Mouse (Mus musculus): Measurements from ENCODE around the gene C1qb. TPM values are rescaled to one million over a fixed set of nuclear protein-coding genes. Genes with fewer than 3 reads are reported as not detected.
A peak's percentile ranks its signal among the peaks of the same experiment; 100 is the strongest.

C1qb gene
- polyA plus RNA-seq, 1 experiment from 2014 or later: 53.1 TPM

DNA sequence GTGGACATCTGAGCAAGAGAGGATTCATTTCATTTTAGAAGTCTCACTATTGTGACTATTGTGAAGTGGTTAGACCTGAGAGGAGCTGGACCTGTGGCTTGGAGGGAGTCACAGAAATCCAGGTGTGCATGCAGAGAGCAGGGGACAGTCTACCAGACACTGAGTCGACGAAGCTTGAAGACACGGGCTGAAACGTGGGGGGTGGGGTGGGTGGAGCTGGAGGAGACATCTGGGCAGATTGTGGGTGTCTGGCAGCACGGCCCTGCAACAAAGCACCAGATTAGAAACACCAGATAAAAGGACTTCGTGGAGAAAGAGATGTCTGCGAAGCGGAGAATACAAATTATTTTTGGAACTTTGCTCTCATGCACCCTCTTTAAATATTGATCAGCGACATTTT lies 22.5 kb downstream of the C1qb start:
- Histone ChIP-seq H3K36me3 (no peaks in the 10 kb centered on the region), H3K27ac (no peak overlapping the region), H3K9ac (no peak overlapping the region), H3K4me2 (no peak overlapping the region), H3K9me3 (replicated peaks) (no peaks in the 10 kb centered on the region), H3K27me3 (replicated peaks) (peaks cover 62% of the 10 kb centered on the region), H3K4me1 (0 out of 2 replicates have a peak, but pooled peaks cover 10% of the 10 kb centered on the region), H3K4me3 (no peak overlapping the region)
- ATAC-seq: no peak
- WGBS (ENCODE audit: insufficient replicate concordance): 24% methylated on average over 9 of the region's 9 CpGs

DNA sequence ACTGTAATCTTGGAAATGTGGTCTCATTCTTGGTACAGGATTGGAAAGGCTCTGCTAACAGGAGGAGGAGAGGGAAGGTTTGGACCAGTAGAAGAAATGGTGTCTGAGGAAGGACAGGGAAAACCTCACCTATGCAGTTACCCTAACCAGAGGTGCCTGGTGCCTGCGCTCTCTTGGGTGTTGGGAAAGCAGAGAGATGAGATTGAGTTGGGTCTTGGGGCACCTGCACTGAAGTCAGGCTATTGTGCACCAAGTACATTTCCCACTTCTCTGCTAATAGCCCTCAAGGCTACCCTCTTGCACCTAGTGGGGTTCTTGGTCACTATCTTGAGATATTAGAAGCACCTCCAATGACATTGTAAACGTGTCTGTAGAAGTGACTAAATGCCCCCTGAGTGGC lies 23.6 kb downstream of the C1qb start:
- H3K4me1 ChIP-seq: 0 out of 2 replicates have a peak, but pooled peaks cover 7% of the 10 kb centered on the region
- H3K4me2 ChIP-seq: no peak overlapping the region
- ATAC-seq: no peak
- H3K36me3 ChIP-seq: no peaks in the 10 kb centered on the region
- H3K27ac ChIP-seq: no peak overlapping the region
- no peak overlapping the region for H3K4me3 ChIP-seq
- peaks cover 57% of the 10 kb centered on the region for H3K27me3 ChIP-seq (replicated peaks)
- no peak overlapping the region for H3K9ac ChIP-seq
- no peaks in the 10 kb centered on the region for H3K9me3 ChIP-seq (replicated peaks)
- WGBS (ENCODE audit: insufficient replicate concordance): 55% methylated on average over 2 of the region's 2 CpGs

DNA sequence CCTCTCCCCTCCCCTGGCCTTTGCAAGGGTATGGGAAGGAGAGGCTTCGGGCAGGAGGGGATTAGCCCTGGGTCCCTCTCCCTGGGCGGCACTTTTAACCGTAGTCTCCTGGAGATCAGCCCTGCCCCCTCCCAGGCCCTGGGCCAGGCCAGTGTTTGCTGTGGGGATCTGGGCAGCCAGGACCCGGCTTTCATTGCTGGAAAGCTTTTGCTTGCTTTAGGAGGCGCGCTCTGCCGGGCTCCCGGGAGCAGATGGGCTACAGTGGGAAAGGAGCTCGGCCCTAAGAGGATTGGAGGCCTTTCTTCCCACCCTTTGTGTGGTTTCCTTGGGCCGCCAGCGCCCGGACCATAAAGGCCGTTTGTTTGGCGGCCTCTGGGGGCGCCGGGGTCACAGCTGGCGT lies 24.2 kb downstream of the C1qb start:
- no peak for ATAC-seq
- H3K27ac ChIP-seq: no peak overlapping the region
- peak overlapping the region; percentile 9; the same call in 1 of the 2 replicates for H3K4me2 ChIP-seq
- H3K4me3 ChIP-seq: no peak overlapping the region
- no peaks in the 10 kb centered on the region for H3K9me3 ChIP-seq (replicated peaks)
- WGBS (ENCODE audit: insufficient replicate concordance): 24% methylated on average over 17 of the region's 17 CpGs
- 0 out of 2 replicates have a peak, but pooled peaks cover 7% of the 10 kb centered on the region for H3K4me1 ChIP-seq
- H3K36me3 ChIP-seq: no peaks in the 10 kb centered on the region
- H3K27me3 ChIP-seq (replicated peaks): peaks cover 54% of the 10 kb centered on the region
- H3K9ac ChIP-seq: no peak overlapping the region

DNA sequence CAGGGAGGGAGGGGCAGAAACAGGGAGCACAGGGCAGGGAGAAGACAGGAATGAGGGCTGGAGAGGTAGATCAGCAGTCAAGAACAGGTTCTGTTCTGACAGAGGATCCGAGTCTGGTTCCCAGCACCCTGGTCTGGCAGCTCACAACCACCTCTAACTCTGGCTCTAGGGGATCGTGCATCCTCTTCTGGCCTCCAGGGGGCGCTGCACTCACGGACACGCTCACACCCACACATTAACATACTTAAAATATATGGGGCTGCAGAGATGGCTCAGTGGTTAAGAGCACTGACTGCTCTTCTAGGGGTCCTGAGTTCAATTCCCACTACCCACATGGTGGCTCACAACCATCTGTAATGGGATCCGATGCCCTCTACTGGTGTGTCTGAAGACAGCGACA lies 26.0 kb downstream of the C1qb start:
- ATAC-seq: no peak
- Histone ChIP-seq H3K27ac (no peak overlapping the region), H3K36me3 (no peaks in the 10 kb centered on the region), H3K9me3 (replicated peaks) (no peaks in the 10 kb centered on the region), H3K9ac (no peak overlapping the region), H3K4me3 (no peak overlapping the region), H3K4me2 (no peak overlapping the region), H3K4me1 (0 out of 2 replicates have a peak, but pooled peaks cover 7% of the 10 kb centered on the region), H3K27me3 (replicated peaks) (peaks cover 44% of the 10 kb centered on the region)
- 67% methylated on average over 7 of the region's 7 CpGs for WGBS (ENCODE audit: insufficient replicate concordance)

DNA sequence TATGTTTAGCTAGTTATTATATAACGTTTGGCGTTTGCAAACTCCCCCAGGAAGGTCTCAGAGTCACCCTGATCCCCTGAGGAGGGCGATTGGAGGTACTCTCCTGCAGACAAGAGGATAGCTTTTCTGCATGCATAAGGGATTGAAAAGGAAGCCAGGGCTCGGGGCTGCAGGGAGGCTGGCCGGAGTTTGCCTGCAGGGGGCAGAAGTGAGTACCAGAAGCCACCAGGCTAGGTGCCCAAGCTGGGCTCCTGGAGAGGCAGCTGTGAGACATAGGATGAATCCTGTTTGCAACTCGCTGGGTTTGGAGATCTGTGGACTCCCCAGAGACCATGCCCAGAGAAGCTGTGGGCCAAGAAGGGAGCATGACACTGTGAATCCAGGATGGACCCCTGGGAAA lies 30.9 kb downstream of the C1qb start:
- Histone ChIP-seq H3K27me3 (replicated peaks) (0 out of 2 replicates have a peak, but pooled peaks cover 5% of the 10 kb centered on the region), H3K27ac (no peak overlapping the region), H3K4me2 (no peak overlapping the region), H3K4me3 (no peak overlapping the region), H3K9ac (no peak overlapping the region), H3K9me3 (replicated peaks) (no peaks in the 10 kb centered on the region), H3K36me3 (no peaks in the 10 kb centered on the region), H3K4me1 (no peaks in the 10 kb centered on the region)
- 22% methylated on average over 6 of the region's 6 CpGs for WGBS (ENCODE audit: insufficient replicate concordance)
- no peak for ATAC-seq

DNA sequence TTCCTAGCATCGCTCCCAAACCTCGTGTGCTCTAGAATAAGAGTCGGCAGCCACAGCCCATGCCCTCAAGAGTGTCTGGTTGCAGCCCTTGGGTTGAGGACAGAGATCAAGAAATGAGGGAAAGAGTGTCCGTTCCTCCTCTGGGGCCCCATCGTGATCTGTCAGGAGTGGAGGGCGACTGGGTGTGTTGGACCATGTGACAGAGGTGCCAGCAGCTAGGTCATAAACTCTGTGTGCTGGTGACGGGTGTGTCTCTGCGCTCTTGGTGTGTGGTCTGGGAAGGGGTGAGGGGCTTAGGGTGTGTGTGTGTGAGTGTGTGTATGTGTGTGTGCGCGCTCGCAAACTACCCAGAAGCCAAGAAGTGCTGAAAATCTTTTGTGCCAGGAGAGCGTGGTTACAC lies 33.0 kb downstream of the C1qb start:
- 75% methylated on average over 12 of the region's 12 CpGs for WGBS (ENCODE audit: insufficient replicate concordance)
- Histone ChIP-seq H3K9ac (no peak overlapping the region), H3K4me3 (no peak overlapping the region), H3K4me2 (no peak overlapping the region), H3K36me3 (no peaks in the 10 kb centered on the region), H3K9me3 (replicated peaks) (no peaks in the 10 kb centered on the region), H3K27ac (no peak overlapping the region), H3K4me1 (no peaks in the 10 kb centered on the region), H3K27me3 (replicated peaks) (peaks cover 12% of the 10 kb centered on the region)
- no peak for ATAC-seq

DNA sequence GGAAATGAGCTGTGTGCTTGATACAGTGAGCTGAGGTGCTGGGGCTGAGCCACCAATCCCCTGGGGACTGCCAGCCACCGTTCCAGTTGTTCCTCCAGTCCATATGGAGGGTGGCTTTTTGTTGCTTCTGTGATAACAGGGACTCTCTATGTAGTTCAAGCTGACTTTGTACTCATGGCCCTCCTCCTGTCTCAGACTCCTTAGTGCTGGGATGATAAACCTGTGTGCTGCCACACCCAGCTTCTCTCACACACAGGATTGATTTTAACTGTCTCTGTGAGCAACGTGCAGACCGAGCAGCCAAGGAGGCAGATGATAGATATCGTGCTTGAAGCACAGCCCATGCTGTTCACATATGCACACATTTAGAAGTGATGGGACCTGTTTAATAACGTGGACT lies 33.9 kb downstream of the C1qb start:
- no peak overlapping the region for H3K9ac ChIP-seq
- 37% methylated on average over 5 of the region's 5 CpGs for WGBS (ENCODE audit: insufficient replicate concordance)
- no peak overlapping the region for H3K4me3 ChIP-seq
- H3K27me3 ChIP-seq (replicated peaks): peaks cover 15% of the 10 kb centered on the region
- H3K4me2 ChIP-seq: no peak overlapping the region
- no peak for ATAC-seq
- no peak overlapping the region for H3K27ac ChIP-seq
- H3K36me3 ChIP-seq: no peaks in the 10 kb centered on the region
- no peaks in the 10 kb centered on the region for H3K9me3 ChIP-seq (replicated peaks)
- H3K4me1 ChIP-seq: no peaks in the 10 kb centered on the region

DNA sequence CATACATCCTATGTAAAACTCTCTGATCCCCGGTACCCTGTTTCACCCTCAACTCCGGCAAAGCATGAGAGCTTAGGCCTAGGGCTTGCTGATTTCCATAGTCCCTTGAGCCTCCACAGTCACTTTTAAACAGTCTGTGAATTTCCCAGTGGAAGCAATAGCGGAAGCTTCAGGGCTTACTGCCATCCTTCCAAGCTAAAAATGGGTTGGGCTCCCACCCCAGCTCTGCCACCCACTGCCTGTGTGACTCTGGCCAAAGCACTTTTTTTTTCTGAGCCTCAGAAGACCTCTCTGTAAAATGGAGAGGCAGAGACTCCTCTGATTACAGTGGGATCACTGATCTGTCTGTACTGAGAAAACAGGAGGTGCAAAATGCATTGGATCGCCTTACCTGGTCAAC lies 37.4 kb downstream of the C1qb start:
- Histone ChIP-seq H3K4me2 (no peak overlapping the region), H3K4me1 (no peaks in the 10 kb centered on the region), H3K4me3 (no peak overlapping the region), H3K27me3 (replicated peaks) (peaks cover 16% of the 10 kb centered on the region), H3K9me3 (replicated peaks) (no peaks in the 10 kb centered on the region), H3K27ac (no peak overlapping the region), H3K36me3 (no peaks in the 10 kb centered on the region), H3K9ac (no peak overlapping the region)
- no peak for ATAC-seq
- WGBS (ENCODE audit: insufficient replicate concordance): 62% methylated on average over 4 of the region's 4 CpGs

DNA sequence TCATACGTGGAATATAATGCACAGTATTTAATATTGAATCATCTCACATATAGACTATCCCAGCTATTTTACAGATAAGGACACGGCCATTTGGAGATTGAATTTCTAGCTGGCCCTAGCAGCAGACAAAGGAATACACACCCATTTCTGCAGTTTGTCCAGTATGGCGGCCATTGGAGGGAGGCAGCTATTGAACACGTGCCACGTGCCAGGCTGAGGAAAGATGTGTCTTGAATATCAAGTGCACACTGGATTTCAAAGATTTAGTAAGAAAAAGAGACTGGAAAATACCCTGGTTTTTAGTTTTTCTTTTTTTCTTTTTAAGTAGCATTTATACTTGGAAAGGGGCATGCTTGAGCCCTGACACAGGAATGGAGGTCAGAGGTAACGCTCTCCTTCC lies 38.8 kb downstream of the C1qb start:
- ATAC-seq: no peak
- H3K4me3 ChIP-seq: no peak overlapping the region
- 67% methylated on average over 6 of the region's 6 CpGs for WGBS (ENCODE audit: insufficient replicate concordance)
- peaks cover 16% of the 10 kb centered on the region for H3K27me3 ChIP-seq (replicated peaks)
- no peaks in the 10 kb centered on the region for H3K36me3 ChIP-seq
- H3K27ac ChIP-seq: no peak overlapping the region
- no peaks in the 10 kb centered on the region for H3K9me3 ChIP-seq (replicated peaks)
- no peak overlapping the region for H3K9ac ChIP-seq
- no peaks in the 10 kb centered on the region; the same call in 1 of the 2 replicates for H3K4me1 ChIP-seq
- no peak overlapping the region for H3K4me2 ChIP-seq

DNA sequence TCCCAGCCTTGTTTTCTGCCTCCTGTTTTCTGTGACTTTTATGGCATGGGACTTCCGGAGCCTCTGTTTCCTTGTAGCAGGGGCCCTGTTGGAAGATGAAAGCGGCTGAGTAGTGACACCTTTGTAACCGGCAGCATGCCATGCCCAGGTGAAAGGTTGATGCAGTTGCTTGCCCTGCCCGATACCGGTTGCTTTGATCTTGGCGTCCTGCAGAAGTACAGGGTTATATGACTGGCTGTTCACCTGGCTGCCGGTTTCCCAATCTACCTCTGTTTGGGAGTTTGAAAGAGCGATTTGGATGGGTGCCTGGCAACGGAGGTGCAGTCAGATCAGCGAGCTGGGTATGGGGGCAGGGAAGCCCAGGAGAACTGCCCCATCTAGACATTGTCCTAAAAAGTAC lies 43.2 kb downstream of the C1qb start:
- no peak overlapping the region for H3K9ac ChIP-seq
- WGBS (ENCODE audit: insufficient replicate concordance): 69% methylated on average over 10 of the region's 10 CpGs

DNA sequence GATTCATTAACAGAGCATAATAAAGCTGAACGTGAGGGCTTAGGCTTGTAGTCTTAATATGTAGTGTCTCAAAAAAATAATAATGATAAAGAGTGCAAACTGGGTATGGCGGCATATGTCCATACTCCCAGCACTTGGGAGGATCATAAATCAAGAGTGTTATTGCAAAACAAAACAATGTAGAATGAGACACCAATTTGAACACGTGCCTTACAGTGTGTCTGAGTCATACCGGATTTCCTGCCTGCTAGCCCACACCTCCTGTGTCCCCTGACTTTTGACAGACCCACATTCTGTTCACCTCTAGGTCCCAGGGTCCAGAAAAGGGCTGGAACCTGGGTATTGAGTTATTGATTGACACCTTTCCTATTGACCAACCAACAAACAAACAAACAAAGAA lies 44.0 kb downstream of the C1qb start:
- H3K9me3 ChIP-seq (replicated peaks): no peaks in the 10 kb centered on the region
- H3K36me3 ChIP-seq: no peaks in the 10 kb centered on the region
- H3K4me3 ChIP-seq: no peak overlapping the region
- no peak for ATAC-seq
- 43% methylated on average over 4 of the region's 4 CpGs for WGBS (ENCODE audit: insufficient replicate concordance)
- peaks cover 39% of the 10 kb centered on the region for H3K27me3 ChIP-seq (replicated peaks)
- no peak overlapping the region for H3K27ac ChIP-seq
- no peaks in the 10 kb centered on the region; the same call in 1 of the 2 replicates for H3K4me1 ChIP-seq
- no peak overlapping the region for H3K9ac ChIP-seq
- no peak overlapping the region for H3K4me2 ChIP-seq

More for the DNA sequence above, 43.2 kb downstream of the C1qb start:
- ATAC-seq: no peak
- no peak overlapping the region for H3K27ac ChIP-seq
- H3K9me3 ChIP-seq (replicated peaks): no peaks in the 10 kb centered on the region
- H3K4me3 ChIP-seq: no peak overlapping the region
- H3K36me3 ChIP-seq: no peaks in the 10 kb centered on the region
- H3K27me3 ChIP-seq (replicated peaks): peaks cover 33% of the 10 kb centered on the region
- H3K4me1 ChIP-seq: no peaks in the 10 kb centered on the region; the same call in 1 of the 2 replicates
- H3K4me2 ChIP-seq: no peak overlapping the region

DNA sequence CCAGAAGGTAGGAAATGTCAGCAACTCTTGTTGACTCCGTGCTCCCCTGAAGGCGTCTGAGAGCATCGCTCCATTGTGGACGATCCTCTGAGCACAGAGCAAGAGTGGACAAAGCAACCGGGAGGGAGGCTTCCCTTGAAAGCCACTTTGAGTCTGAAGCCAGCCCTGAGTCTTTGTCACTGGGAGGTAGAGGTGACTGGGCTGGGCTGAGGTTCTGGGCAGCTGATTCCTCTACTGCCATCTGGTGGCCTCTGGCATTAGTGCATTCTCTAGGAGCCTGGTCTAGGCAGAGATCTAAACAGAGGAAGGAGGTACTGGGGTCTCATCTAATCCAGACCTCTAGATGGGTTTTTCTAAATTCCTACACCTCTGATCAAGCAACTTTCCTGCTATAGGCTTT lies 44.9 kb downstream of the C1qb start:
- no peak; the same call in 1 of the 2 replicates for ATAC-seq
- Histone ChIP-seq H3K27ac (no peak overlapping the region), H3K4me2 (no peak overlapping the region), H3K9ac (no peak overlapping the region), H3K36me3 (no peaks in the 10 kb centered on the region), H3K4me3 (no peak overlapping the region), H3K27me3 (replicated peaks) (peaks cover 49% of the 10 kb centered on the region), H3K9me3 (replicated peaks) (no peaks in the 10 kb centered on the region), H3K4me1 (peaks cover 8% of the 10 kb centered on the region)
- WGBS (ENCODE audit: insufficient replicate concordance): 13% methylated on average over 5 of the region's 5 CpGs

DNA sequence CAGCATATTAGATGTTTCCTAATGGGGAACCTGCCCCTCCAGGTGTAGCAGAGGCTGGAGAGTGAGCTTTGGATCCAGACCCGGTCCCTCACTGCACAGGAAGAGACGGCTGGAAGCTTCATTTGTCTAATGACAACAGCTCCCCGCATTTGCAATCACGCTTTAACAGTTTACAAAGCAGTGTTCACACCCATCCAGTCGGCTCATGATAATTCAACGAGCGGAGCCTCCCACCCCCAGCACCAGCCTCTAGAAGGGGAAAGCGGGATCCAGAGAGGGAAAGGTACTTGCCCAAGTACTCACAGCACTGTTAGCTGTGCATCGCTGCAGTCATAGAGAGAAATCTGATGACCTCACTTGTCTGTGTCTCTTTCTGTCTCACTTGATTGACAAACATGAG lies 47.5 kb downstream of the C1qb start:
- Histone ChIP-seq H3K9me3 (replicated peaks) (no peaks in the 10 kb centered on the region), H3K9ac (no peak overlapping the region), H3K27me3 (replicated peaks) (peaks cover 69% of the 10 kb centered on the region), H3K36me3 (no peaks in the 10 kb centered on the region), H3K4me1 (peaks cover 23% of the 10 kb centered on the region), H3K27ac (no peak overlapping the region), H3K4me3 (no peak overlapping the region), H3K4me2 (no peak overlapping the region)
- ATAC-seq: no peak
- WGBS (ENCODE audit: insufficient replicate concordance): 44% methylated on average over 9 of the region's 9 CpGs
